Mouse (Mus musculus) central nervous system, embryonic 18 days (tissue): ENCODE measurements around the gene Tmem139. TPM values are rescaled to one million over a fixed set of nuclear protein-coding genes. Genes with fewer than 3 reads are reported as not detected.

Experiments
- polyA plus RNA-seq: library from polyadenylated mRNA; depleted of rRNA; stranded (reverse); fragments of >200 nt; gene quantifications from 2 replicates; pipeline ENCODE4 v1.2.3, GENCODE M21; 2012; rRNA removed

Tmem139 gene
- polyA plus RNA-seq, result 0.16 and 0.18 TPM in 2 replicates

GRCm38 (mm10) chr6:42261524-42262170, at the start of gene Tmem139:
TSS of gene Tmem139 (plus strand) at chr6:42261970.

DNA sequence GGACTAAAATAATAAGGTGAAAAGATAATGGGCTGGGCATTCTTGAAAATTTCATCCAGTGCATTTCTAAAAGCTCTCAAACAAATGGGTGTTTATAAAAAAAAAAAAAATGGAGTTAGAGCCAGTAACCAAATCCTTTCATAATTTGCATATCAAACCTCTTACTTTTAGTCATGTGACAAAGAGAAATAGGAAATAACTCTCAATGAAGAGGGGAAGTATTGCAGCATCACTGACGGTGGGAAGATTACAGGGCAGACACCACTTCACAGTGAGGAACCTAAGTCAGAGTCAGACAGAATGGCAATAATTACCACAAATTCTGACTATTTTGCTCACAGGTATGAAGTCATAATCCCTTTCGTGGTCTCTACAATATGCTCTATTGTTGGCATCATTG, 46.7 kb upstream of the Tmem139 start, which contains the start of gene Tas2r144:
Gene Tas2r144 (plus strand): TSS at position 301 of the 400 bp plus-strand sequence.

GRCm38 (mm10) chr6:42245711-42246353, 15.9 kb upstream of the Tmem139 start, which contains the start of gene Gstk1:
TSS of gene Gstk1 (plus strand) at chr6:42245935.

DNA sequence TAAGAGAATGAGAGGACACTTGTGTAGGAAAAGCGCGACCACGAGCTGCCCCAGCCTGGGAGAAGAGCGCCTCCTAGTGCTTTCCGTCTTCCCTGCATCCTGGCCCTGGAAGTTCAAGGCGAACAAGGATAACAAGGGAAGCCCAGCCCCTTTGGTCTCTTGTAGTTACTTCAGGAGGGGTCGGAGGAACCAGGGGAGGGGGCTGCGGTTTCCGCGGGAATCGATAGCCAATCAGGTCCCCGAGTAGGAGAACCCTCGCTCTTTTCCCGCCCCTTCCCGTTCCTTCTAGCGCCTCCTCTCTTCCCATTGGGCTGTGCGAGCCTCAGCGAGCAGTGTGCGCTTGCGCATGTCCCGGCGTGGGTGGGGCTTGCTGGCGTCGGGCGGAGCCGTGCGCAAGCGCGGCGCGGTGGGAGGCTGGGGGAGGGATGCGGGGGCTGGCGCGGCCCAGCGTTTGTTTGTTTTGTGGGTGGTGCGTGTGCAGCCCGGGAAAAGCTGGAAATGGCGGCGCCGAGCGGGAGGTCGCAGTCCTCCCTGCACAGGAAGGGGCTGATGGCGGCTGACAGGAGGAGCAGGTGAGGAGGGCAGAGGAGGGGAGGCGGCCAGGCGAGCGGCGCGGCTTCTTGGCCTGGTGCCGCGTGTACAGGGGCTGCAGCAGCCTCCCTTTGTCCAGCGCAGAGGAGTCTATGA, 3.0 kb downstream of the Tmem139 start, which contains the start of gene Casp2:
Gene Casp2 (plus strand): TSS at position 360 of the 687 bp plus-strand sequence.

GRCm38 (mm10) chr6:42286448-42286847, 24.7 kb downstream of the Tmem139 start, which contains the start of gene Clcn1:
TSS of gene Clcn1 (plus strand) at chr6:42286685.

Other genes starting within 250 kb of the Tmem139 start
- gene Sva, start 223.6 kb upstream of the Tmem139 start, polyA plus RNA-seq, result not detected in 2 replicates
- not detected in 2 replicates for gene Tas2r139, start 121.0 kb upstream of the Tmem139 start, polyA plus RNA-seq
- not detected in 2 replicates for gene Tas2r144, start 46.6 kb upstream of the Tmem139 start, polyA plus RNA-seq
- 8.2 and 10.8 TPM in 2 replicates for gene Gstk1, start 16.0 kb upstream of the Tmem139 start, polyA plus RNA-seq
- gene Casp2, start 3.0 kb downstream of the Tmem139 start, polyA plus RNA-seq, result 59.8 and 62.0 TPM in 2 replicates
- gene Clcn1, start 24.7 kb downstream of the Tmem139 start, polyA plus RNA-seq, result 8.6 and 8.9 TPM in 2 replicates
- gene Fam131b, start 62.7 kb downstream of the Tmem139 start, polyA plus RNA-seq, result 46.9 and 48.4 TPM in 2 replicates
- gene Zyx, start 87.7 kb downstream of the Tmem139 start, polyA plus RNA-seq, result 43.5 and 43.8 TPM in 2 replicates
- gene Epha1, start 111.3 kb downstream of the Tmem139 start, polyA plus RNA-seq, result 0.52 and 0.90 TPM in 2 replicates
- not detected in 2 replicates for gene Tas2r143, start 138.3 kb downstream of the Tmem139 start, polyA plus RNA-seq
- gene Tas2r135, start 143.5 kb downstream of the Tmem139 start, polyA plus RNA-seq, result 0.05 TPM in 1 of 2 replicates, not detected in the other
- gene Tas2r126, start 172.6 kb downstream of the Tmem139 start, polyA plus RNA-seq, result not detected in 2 replicates
- gene Olfr458, start 203.2 kb downstream of the Tmem139 start, polyA plus RNA-seq, result not detected in 2 replicates
- gene Olfr457, start 214.4 kb downstream of the Tmem139 start, polyA plus RNA-seq, result not detected in 2 replicates
- gene Olfr456, start 225.2 kb downstream of the Tmem139 start, polyA plus RNA-seq, result not detected in 2 replicates